Mouse (Mus musculus) midbrain, embryonic 15.5 days (tissue): ENCODE results near the gene Vps9d1. TPM values are rescaled to one million over a fixed set of nuclear protein-coding genes. Genes with fewer than 3 reads are reported as not detected.
A peak's percentile ranks its signal among the peaks of the same experiment; 100 is the strongest.

Source experiments
- ATAC-seq: fragments of 200-750 bp; cut with Nextera tagmentation; replicated peaks from 2 replicates; pipeline ENCODE4 v1.8.0; 2017; ENCODE audit warnings: moderate TSS enrichment
- H3K27ac ChIP-seq: fragments of 300-500 bp; sonication (generic); 2 replicates; pipeline ENCODE4 v1.5.1; 2015; ENCODE audit warnings: mild to moderate bottlenecking, inconsistent platforms
- H3K27me3 ChIP-seq: fragments of 300-500 bp; sonication (generic); replicated peaks from 2 replicates; pipeline ENCODE4 v1.6.1; 2015; ENCODE audit warnings: inconsistent platforms
- H3K36me3 ChIP-seq: fragments of 300-500 bp; sonication (generic); replicated peaks from 2 replicates; pipeline ENCODE4 v1.6.1; 2015; ENCODE audit warnings: inconsistent platforms
- H3K4me1 ChIP-seq: fragments of 300-500 bp; sonication (generic); 2 replicates; pipeline ENCODE4 v1.6.1; 2015; ENCODE audit warnings: inconsistent platforms
- H3K4me2 ChIP-seq: fragments of 300-500 bp; sonication (generic); 2 replicates; pipeline ENCODE4 v1.6.1; 2015; ENCODE audit warnings: inconsistent platforms, mild to moderate bottlenecking, moderate library complexity
- H3K4me3 ChIP-seq: fragments of 300-500 bp; sonication (generic); 2 replicates; pipeline ENCODE4 v1.5.1; 2015; ENCODE audit warnings: mild to moderate bottlenecking, inconsistent platforms
- H3K9ac ChIP-seq: fragments of 300-500 bp; sonication (generic); 2 replicates; pipeline ENCODE4 v1.6.1; 2015; ENCODE audit warnings: mild to moderate bottlenecking, inconsistent platforms
- H3K9me3 ChIP-seq: fragments of 300-500 bp; sonication (generic); 2 replicates; pipeline ENCODE4 v1.6.1; 2016; ENCODE audit warnings: inconsistent platforms
- WGBS: fragments of 180-500 bp; shearing (Covaris S2); methylation state at CpG from one replicate; pipeline ENCODE4 v1.1.7; 2015; ENCODE audit warnings: mixed read lengths; 5-methylcytosine and 5-hydroxymethylcytosine counted together
- polyA plus RNA-seq: library from polyadenylated mRNA; unstranded; fragments of >200 nt; fragmentation: Nextera tagmentation; extraction: Ambion mirVana; gene quantifications from 2 replicates; pipeline ENCODE4 v1.2.1, GENCODE M21; 2015

Vps9d1 gene
- polyA plus RNA-seq, 1 experiment from 2014 or later = 69.9 TPM

GRCm38 (mm10) chr8:123250940-123251339, 3.2 kb downstream of the Vps9d1 start:
- H3K27ac ChIP-seq = no peak overlapping the region
- H3K27me3 ChIP-seq = no peaks in the 10 kb centered on the region
- no peaks in the 10 kb centered on the region for H3K9me3 ChIP-seq
- peaks cover 30% of the 10 kb centered on the region for H3K4me1 ChIP-seq
- no peak for ATAC-seq
- 95% methylated on average over 5 of the region's 5 CpGs for WGBS
- H3K9ac ChIP-seq = no peak overlapping the region
- H3K36me3 ChIP-seq = peaks cover 51% of the 10 kb centered on the region
- no peak overlapping the region for H3K4me3 ChIP-seq
- H3K4me2 ChIP-seq = no peak overlapping the region

DNA sequence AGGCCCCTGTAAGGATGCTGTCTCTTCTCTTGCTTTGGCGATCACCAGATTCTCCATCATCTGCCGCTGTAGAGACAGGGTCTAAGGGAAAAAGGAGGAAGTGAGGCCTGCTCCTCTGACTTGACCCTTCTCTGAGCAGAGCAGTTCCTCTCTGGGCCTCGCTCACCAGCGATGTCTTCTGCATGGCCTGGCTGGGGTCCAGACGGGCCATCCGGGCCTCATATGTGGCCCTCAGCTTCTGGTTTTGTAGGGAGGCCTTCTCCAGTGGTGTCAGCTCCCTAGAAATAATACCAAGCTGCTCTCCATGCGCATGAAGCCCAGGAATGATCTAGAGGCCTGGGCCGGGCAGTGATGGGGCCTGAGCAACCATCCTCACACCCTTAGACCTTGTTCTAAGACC, 5.6 kb downstream of the Vps9d1 start:
- 97% methylated on average over 8 of the region's 8 CpGs for WGBS
- peaks cover 17% of the 10 kb centered on the region for H3K4me1 ChIP-seq
- no peak overlapping the region for H3K27ac ChIP-seq
- no peak overlapping the region for H3K4me3 ChIP-seq
- H3K27me3 ChIP-seq = no peaks in the 10 kb centered on the region
- H3K4me2 ChIP-seq = no peak overlapping the region
- ATAC-seq = no peak
- H3K36me3 ChIP-seq = peaks cover 63% of the 10 kb centered on the region
- H3K9me3 ChIP-seq = no peaks in the 10 kb centered on the region
- no peak overlapping the region for H3K9ac ChIP-seq

- peaks cover 64% of the 10 kb centered on the region for H3K36me3 ChIP-seq
- H3K27me3 ChIP-seq = no peaks in the 10 kb centered on the region
- 96% methylated on average over 6 of the region's 6 CpGs for WGBS
- H3K9ac ChIP-seq = no peak overlapping the region
- no peaks in the 10 kb centered on the region for H3K9me3 ChIP-seq
- no peak overlapping the region for H3K4me2 ChIP-seq
- ATAC-seq = no peak
- H3K27ac ChIP-seq = no peak overlapping the region
- peaks cover 10% of the 10 kb centered on the region for H3K4me1 ChIP-seq
- no peak overlapping the region for H3K4me3 ChIP-seq
Observed at GRCm38 (mm10) chr8:123247748-123248147, 6.4 kb downstream of the Vps9d1 start.

- Histone ChIP-seq H3K9me3 (no peaks in the 10 kb centered on the region), H3K9ac (no peak overlapping the region), H3K36me3 (peaks cover 72% of the 10 kb centered on the region), H3K4me1 (no peaks in the 10 kb centered on the region), H3K27ac (no peak overlapping the region), H3K4me3 (no peak overlapping the region), H3K4me2 (no peak overlapping the region), H3K27me3 (no peaks in the 10 kb centered on the region)
- ATAC-seq = no peak
- WGBS = 93% methylated on average over 12 of the region's 12 CpGs
Observed at GRCm38 (mm10) chr8:123245543-123245942, 8.6 kb downstream of the Vps9d1 start.

- no peak overlapping the region for H3K9ac ChIP-seq
- H3K4me1 ChIP-seq = no peaks in the 10 kb centered on the region
- no peaks in the 10 kb centered on the region for H3K27me3 ChIP-seq
- no peak overlapping the region for H3K27ac ChIP-seq
- H3K4me2 ChIP-seq = no peak overlapping the region
- peaks cover 61% of the 10 kb centered on the region for H3K36me3 ChIP-seq
- H3K4me3 ChIP-seq = no peak overlapping the region
- WGBS = 94% methylated on average over 4 of the region's 4 CpGs
- ATAC-seq = no peak
- H3K9me3 ChIP-seq = no peaks in the 10 kb centered on the region
Observed at GRCm38 (mm10) chr8:123244382-123244781, 9.8 kb downstream of the Vps9d1 start.

- ATAC-seq = no peak
- H3K27ac ChIP-seq = no peak overlapping the region
- H3K9me3 ChIP-seq = no peaks in the 10 kb centered on the region
- no peak overlapping the region for H3K4me3 ChIP-seq
- no peaks in the 10 kb centered on the region for H3K4me1 ChIP-seq
- peaks cover 48% of the 10 kb centered on the region for H3K36me3 ChIP-seq
- H3K9ac ChIP-seq = no peak overlapping the region
- no peak overlapping the region for H3K4me2 ChIP-seq
- 65% methylated on average over 11 of the region's 11 CpGs for WGBS
- H3K27me3 ChIP-seq = no peaks in the 10 kb centered on the region
Observed at GRCm38 (mm10) chr8:123243053-123243452, 11.1 kb downstream of the Vps9d1 start.

DNA sequence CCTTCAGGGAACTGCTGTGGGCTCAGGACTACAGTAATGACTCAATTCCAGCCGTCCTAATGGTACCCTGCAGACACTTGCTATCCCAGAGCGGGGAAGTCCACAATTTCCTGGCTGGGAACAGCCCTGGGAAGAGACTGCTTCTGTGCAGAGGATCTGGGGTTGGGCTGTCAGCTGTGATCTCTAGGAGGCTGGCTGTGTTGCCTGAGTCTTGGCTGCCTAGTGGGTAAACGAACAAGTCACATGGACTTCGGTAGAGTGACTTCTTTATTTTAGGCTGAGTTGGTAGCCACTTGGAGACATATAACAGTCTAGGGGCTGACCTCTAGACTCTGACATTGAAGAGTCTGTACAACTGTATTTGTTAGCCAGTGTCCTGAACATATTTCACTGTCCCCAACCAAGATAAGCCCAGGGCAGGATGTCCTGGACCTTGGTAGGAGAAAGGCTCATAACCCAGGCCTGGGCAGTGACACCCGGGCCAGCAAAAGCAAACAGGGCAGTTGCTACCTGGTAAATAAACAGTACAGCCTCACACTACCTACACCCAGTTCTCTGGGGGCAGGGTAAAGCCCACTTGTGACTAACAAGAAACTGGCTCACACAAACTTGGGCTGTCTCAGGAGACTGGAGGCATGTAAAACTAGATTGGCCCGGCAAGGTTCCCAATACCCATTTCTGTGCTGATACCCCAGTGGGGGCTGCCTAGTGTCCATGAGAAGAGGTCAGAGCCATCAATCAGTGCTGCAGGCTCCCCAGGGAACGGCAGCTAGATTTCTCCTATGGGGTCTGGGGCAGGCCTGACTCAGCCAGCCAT, 11.8 kb downstream of the Vps9d1 start:
- Histone ChIP-seq H3K4me1 (no peaks in the 10 kb centered on the region), H3K9me3 (no peaks in the 10 kb centered on the region), H3K4me3 (no peak overlapping the region), H3K27me3 (no peaks in the 10 kb centered on the region), H3K27ac (no peak overlapping the region), H3K36me3 (peaks cover 40% of the 10 kb centered on the region), H3K9ac (no peak overlapping the region), H3K4me2 (no peak overlapping the region)
- no peak for ATAC-seq
- WGBS = 90% methylated on average over 7 of the region's 7 CpGs

- no peak for ATAC-seq
- Histone ChIP-seq H3K4me2 (no peak overlapping the region), H3K36me3 (peaks cover 14% of the 10 kb centered on the region; the same call in 1 of the 2 replicates), H3K4me3 (no peak overlapping the region), H3K9me3 (no peaks in the 10 kb centered on the region), H3K27ac (no peak overlapping the region), H3K9ac (no peak overlapping the region), H3K4me1 (peaks cover 21% of the 10 kb centered on the region), H3K27me3 (peaks cover 11% of the 10 kb centered on the region; the same call in 1 of the 2 replicates)
- WGBS = 78% methylated on average over 10 of the region's 10 CpGs
Observed at GRCm38 (mm10) chr8:123239398-123239797, 14.8 kb downstream of the Vps9d1 start.

- peak within 1 kb of the TSS; percentile 49 for H3K9ac ChIP-seq
- H3K27ac ChIP-seq = no peak within 1 kb of the TSS
- H3K4me1 ChIP-seq = peaks cover 21% of the 10 kb centered on the region
- H3K9me3 ChIP-seq = no peaks in the 10 kb centered on the region
- ATAC-seq = peak; percentile 67
- peaks cover 13% of the 10 kb centered on the region; the same call in 1 of the 2 replicates for H3K27me3 ChIP-seq
- 2% methylated on average over 57 of the region's 57 CpGs for whole genome bisulfite sequencing
- peak within 1 kb of the TSS; percentile 69 for H3K4me2 ChIP-seq
- 0 out of 2 replicates have a peak, but pooled peaks cover 3% of the 10 kb centered on the region for H3K36me3 ChIP-seq
- H3K4me3 ChIP-seq = peak within 1 kb of the TSS; percentile 44
Observed at GRCm38 (mm10) chr8:123235520-123236497, 18.3 kb downstream of the Vps9d1 start, which contains the start of gene Spata2l. Spata2l (minus strand) TSS chr8:123236233.

- no peaks in the 10 kb centered on the region for H3K9me3 ChIP-seq
- peak overlapping the region; percentile 69 for H3K4me2 ChIP-seq
- peak overlapping the region; percentile 44 for H3K4me3 ChIP-seq
- peak; percentile 32; the same call in 1 of the 2 replicates for ATAC-seq
- H3K27me3 ChIP-seq = peaks cover 13% of the 10 kb centered on the region; the same call in 1 of the 2 replicates
- H3K27ac ChIP-seq = no peak overlapping the region
- H3K9ac ChIP-seq = peak overlapping the region; percentile 49; the same call in 1 of the 2 replicates
- WGBS = 35% methylated on average over 13 of the region's 13 CpGs
- peaks cover 21% of the 10 kb centered on the region for H3K4me1 ChIP-seq
- 0 out of 2 replicates have a peak, but pooled peaks cover 3% of the 10 kb centered on the region for H3K36me3 ChIP-seq
Observed at GRCm38 (mm10) chr8:123234918-123235519, 19.1 kb downstream of the Vps9d1 start.

GRCm38 (mm10) chr8:123233760-123234159, 20.4 kb downstream of the Vps9d1 start:
- ATAC-seq = no peak
- Histone ChIP-seq H3K27ac (no peak overlapping the region), H3K9me3 (no peaks in the 10 kb centered on the region), H3K4me3 (no peak overlapping the region), H3K4me1 (peaks cover 21% of the 10 kb centered on the region), H3K27me3 (peaks cover 13% of the 10 kb centered on the region; the same call in 1 of the 2 replicates), H3K9ac (no peak overlapping the region), H3K4me2 (no peak overlapping the region), H3K36me3 (peaks cover 4% of the 10 kb centered on the region; the same call in 1 of the 2 replicates)
- 79% methylated on average over 11 of the region's 11 CpGs for WGBS
